Mouse (Mus musculus) layer of hippocampus, adult 11-12 months (tissue): ENCODE measurements at regions not wholly inside any gene's neighbourhood (a gene's known extent, or its start where the extent isn't known, plus 50 kb on each side); places are given as distances from the start of the nearest gene placed in this dataset.

Source experiments
- DNase-seq: peaks from one replicate; pipeline ENCODE4 v3.0.0; 2022; ENCODE audit warnings: low spot score

GRCm38 (mm10) chr10:126485129-126485528, 416.0 kb downstream of the Atp23 start:
- no peak for DNase-seq

DNA sequence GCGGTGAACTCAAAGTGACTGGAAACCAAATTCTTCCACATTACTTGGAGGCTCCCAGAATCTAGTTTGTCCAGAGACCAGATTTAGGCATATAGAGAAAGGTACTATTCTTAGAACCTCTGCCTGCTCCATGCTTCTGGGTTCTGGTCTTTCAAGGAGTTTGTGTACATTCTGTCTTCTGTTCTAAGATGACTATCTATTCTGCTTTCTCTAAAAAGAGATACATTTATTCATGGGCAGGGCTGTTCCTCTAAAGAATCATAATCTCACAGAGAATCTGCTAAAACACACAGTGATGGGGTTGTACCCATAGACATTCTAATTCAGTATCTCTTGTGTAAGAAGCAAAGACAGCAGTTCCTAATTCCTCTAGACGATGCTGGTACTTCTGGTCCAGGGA, 417.7 kb downstream of the Atp23 start:
- no peak for DNase-seq

DNA sequence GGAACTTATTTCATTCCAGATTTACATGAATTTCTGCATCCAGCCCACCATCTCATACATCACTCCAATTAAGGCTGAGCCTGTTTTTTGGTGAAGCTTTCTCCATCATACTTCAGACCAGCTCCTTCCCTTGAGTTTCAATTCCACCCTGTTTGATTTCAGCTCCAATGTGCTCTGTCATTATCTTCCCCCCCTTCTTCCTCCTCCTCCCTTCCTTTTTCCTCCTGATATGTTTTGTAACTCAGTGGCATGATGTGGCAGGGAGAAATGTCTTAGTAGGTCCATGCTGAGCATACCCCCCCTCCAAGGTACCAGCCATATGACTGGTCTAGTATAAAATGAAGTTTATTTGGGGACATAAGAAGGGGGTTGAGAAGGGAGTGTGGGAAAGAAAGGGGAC, 420.8 kb downstream of the Atp23 start:
- no peak for DNase-seq

DNA sequence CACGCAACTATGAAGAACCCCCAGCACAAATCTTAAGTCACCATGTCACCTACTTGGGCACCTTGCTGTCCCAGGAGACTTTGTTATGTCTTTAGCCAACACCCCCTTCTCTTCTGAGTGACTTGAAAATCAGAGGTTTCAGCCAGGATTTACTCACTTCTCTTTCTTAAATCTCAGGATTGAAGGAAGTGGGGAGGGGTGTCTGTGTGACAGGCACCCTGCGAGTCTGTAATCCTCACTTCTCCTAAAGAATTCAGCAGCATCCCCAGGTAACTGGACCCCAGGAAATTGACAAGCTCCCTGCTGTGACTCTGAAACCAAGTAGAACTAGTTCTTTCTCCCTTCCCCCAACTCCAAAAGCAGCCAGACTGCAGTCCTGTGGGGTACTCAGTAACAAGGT, 421.4 kb downstream of the Atp23 start:
- DNase-seq: no peak

- no peak for DNase-seq
These were observed 428.0 kb downstream of the Atp23 start for GRCm38 (mm10) chr10:126473050-126473719.

DNA sequence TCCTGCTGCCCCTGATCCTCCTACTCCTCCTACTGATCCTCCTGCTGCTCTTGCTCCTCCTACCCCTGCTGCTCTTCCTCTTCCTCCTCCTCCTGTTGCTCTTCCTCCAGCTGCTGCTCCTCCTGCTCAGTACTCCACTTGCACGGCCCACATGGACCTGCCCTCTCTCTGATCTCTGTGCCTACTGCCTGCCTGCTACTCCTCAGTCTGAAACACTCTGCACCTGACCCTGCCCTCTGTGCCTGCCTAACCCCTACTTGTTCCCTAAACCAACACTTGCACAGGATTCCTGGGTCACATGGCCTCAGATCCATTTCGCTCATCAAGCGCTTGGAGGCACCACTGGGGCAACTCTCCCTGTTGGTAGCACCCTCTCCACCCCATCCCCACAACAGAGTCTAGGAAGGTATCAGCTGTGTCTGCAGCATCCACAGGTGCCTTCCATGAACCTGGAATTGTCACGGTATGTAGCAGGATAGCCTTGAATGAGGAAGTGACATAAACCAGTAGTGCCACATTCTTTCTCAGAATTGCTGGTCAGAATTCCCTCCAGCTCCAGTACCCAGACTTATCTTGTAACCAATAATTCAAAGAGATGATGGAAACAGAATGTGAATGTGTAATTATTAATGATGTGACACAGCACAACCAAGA, 430.2 kb downstream of the Atp23 start:
- DNase-seq: no peak

DNA sequence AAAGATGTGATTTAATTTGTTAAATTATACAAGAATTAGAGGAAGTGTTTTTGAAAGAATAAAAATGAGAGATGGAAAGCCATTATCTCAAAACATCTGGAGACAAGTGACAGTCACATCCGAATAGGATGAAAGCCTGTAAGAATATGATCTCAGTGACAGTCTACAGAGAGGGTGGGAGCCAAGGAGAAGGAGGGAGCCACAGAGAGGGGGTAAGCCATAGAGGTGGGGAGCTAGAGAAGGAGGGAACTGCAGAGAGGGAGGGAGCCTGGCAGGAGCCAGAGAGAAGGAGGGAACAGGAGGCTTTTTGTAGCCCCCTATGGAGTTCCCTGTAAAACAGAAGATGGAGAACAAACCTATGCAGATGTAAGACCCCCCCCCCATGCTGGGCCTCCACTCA, 438.4 kb downstream of the Atp23 start:
- DNase-seq: no peak

DNA sequence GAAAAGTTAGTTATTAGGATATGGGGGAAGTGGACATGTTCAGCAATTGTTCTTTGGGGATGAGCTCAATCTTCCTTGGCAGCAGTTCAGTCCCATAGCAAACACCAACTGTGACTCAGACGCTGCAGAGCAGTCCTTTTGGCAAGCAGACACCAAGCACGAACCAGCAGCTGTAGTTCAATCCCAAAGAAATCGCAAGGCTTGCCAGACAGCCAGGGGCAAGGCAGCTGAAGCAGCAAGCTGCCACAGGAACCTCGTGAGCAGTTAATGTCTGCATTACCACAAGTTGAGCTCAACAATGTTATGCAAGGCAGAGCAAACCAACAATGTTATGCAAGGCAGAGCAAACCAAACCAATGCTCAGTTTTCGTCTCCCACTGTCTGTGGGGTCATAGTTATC, 442.6 kb downstream of the Atp23 start:
- peak; percentile 11 for DNase-seq

GRCm38 (mm10) chr10:126452757-126453528, 448.2 kb downstream of the Atp23 start:
- DNase-seq: no peak

GRCm38 (mm10) chr10:126452057-126452622, 449.0 kb downstream of the Atp23 start:
- DNase-seq: no peak

- no peak for DNase-seq
These were observed 465.3 kb downstream of the Lrig3 start for GRCm38 (mm10) chr10:126431222-126431621.

- DNase-seq: no peak
These were observed 464.4 kb downstream of the Lrig3 start for GRCm38 (mm10) chr10:126430346-126430745.

- no peak for DNase-seq
These were observed 463.5 kb downstream of the Lrig3 start for GRCm38 (mm10) chr10:126429502-126429901.

DNA sequence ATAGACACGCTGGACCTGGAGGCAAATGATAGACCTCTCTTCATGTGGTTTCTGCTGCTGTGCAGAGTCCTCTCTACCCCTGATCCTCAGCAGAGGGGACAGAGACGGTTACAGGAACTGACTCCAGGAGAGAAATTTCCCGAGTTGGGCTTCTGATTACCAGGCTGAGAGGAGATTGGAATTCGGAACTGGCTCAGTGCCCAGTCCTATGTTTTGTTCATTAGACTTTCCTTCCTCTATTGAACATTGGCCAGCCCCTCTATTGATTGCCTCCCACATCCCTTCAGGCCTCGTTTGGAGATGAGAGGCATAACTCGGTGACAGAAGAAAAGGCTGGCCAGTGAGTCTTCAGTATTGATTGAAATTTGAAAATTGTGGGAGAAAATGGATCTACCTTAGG, 456.1 kb downstream of the Lrig3 start:
- no peak for DNase-seq

GRCm38 (mm10) chr10:126413786-126414185, 447.8 kb downstream of the Lrig3 start:
- no peak for DNase-seq

DNA sequence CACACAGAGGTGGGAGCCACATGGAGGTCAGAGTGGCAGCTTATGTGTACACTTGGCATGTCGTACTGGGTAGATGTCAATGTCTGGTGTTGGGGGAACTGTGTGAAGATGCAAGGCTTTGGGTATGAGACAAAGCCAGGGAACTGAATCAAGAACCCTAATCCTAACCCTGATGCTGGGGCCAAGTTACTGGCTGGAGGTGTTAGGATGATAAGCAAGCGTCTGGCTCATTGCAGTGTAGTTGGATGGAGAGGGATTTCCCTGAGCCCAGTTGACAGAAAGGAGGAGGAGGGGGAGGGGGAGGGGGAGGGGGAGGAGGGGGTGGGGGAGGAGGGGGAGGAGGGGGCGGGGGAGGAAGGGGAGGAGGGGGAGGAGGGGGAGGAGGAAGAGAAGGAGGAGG, 426.3 kb downstream of the Lrig3 start:
- no peak for DNase-seq

GRCm38 (mm10) chr10:126391770-126392169, 425.8 kb downstream of the Lrig3 start:
- DNase-seq: no peak

DNA sequence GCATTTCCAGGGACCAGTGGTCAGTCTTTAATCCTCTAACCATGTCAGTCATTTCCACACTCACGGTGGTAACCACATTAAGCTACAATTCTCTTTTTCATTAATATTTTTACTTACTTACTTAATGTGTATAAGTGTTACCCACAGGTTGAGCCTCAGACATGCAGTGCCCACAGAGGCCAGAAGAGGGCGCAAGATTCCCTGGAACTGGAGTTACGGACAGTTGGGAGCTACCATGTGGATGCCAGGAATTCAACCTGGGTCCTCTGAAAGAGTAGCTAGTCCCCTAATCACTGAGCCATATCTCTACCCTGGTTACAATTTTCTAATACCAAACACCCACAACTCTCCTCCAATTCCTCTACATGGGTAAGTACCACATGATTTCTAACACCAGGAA, 420.5 kb downstream of the Lrig3 start:
- no peak for DNase-seq

- DNase-seq: no peak
These were observed 419.7 kb downstream of the Lrig3 start for GRCm38 (mm10) chr10:126385644-126386043.

DNA sequence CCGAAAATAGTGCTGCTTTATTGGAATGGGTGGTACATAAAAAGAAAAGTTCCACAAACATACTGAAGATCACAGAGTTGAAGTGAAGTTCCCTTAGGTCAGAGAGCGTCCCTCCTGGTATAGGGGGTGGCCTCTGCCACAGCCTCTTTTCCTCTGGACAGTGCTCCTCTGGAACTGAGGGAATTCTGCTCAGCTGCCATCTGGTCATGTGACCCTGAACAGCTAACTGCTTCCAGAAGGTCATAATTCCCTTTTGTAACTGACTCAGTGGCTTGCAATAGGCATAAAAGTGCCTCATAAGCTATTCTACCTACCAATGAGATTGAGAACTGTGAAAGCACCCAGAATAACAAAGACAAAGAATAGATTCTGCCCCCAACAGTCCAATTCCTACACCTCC, 414.4 kb downstream of the Lrig3 start:
- no peak for DNase-seq

DNA sequence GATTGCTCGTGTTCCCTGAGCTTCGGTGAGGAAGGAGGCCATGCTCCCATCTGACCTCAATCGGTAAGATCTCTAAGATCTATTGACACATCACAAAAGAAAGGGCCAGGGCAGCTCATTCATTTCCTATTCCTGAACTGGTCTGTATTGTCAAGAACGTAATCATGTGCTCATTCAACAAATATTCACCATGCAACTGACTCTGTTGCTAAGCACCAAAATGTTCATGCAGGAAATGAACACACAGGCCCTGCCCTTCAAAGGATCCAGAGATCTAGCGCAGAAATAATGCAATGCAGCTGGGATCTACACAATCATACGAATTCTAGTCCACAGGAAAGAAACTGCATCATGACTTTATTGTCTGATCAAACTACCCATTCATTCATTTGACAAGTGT, 413.3 kb downstream of the Lrig3 start:
- DNase-seq: no peak

- no peak for DNase-seq
These were observed 407.9 kb downstream of the Lrig3 start for GRCm38 (mm10) chr10:126373906-126374305.

DNA sequence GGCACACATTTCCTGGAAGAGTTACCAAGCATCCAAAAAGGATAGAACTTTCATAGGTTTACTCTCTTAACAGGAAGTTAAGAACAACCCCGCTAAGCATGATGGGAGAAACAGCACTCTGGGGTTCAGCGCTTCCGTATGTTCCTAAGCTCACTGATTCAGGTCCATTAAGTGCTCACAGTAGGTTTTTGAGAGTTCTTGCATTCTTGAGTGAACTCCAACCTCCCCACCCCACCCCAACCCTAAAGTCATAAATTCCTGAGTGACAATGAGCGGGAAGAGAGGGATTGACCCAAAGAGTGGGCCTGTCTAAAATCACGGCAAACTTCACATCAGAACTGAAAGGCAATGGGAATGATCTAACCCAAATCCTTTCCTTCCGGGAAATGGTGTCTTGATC, 405.9 kb downstream of the Lrig3 start:
- no peak for DNase-seq
